Comparison of ENCODE assay signal across 8 mouse cellular contexts in genomic region chr5:139460384-139461067, GRCm38 (mm10). TPM values are rescaled to one million over a fixed set of nuclear protein-coding genes. Genes with fewer than 3 reads are reported as not detected.
DNase-seq lines count a peak whose midpoint lies in the region; ATAC-seq lines count a peak whose summit lies in the region.

3110082I17Rik (minus strand) TSS chr5:139460527.

- H3K27me3 ChIP-seq in heart, embryonic 13.5 days (replicated peaks) = peaks cover 14% of the 10 kb centered on the region
- no peaks in the 10 kb centered on the region for H3K27me3 ChIP-seq in liver, embryonic 12.5 days (replicated peaks)
- H3K27me3 ChIP-seq in stomach, embryonic 15.5 days (replicated peaks) = no peaks in the 10 kb centered on the region

- H3K4me1 ChIP-seq in brown adipose tissue, adult 24 weeks (ENCODE audit: control insufficient read depth, insufficient read depth, insufficient read length, low read length) = no peaks in the 10 kb centered on the region
- peaks cover 9% of the 10 kb centered on the region for H3K4me1 ChIP-seq in heart, embryonic 13.5 days
- H3K4me1 ChIP-seq in liver, embryonic 12.5 days = peaks cover 18% of the 10 kb centered on the region
- peaks cover 4% of the 10 kb centered on the region; the same call in 1 of the 2 replicates for H3K4me1 ChIP-seq in stomach, embryonic 15.5 days

- DNase-seq in CD4-positive, CD25-positive, alpha-beta regulatory T cell, adult 2 months (ENCODE audit: low read depth, low spot score) = peak; percentile 98
- peak; percentile 56 for DNase-seq in fat pad, adult 2 months (ENCODE audit: extremely low read depth, low read depth, low spot score)
- peak; percentile 100 for DNase-seq in kidney, postnatal 10 days
- peak; percentile 96 to 97 for DNase-seq in natural killer cell, adult 2 months (ENCODE audit: low spot score in 2 of 2)

- H3K27ac ChIP-seq in brown adipose tissue, adult 24 weeks (replicated peaks; ENCODE audit: low read depth, low read length) = no peak within 1 kb of the TSS
- no peak within 1 kb of the TSS for H3K27ac ChIP-seq in heart, embryonic 13.5 days (replicated peaks)
- no peak within 1 kb of the TSS for H3K27ac ChIP-seq in liver, embryonic 12.5 days
- no peak within 1 kb of the TSS for H3K27ac ChIP-seq in stomach, embryonic 15.5 days

- H3K9ac ChIP-seq in heart, embryonic 13.5 days = peak within 1 kb of the TSS; percentile 85
- H3K9ac ChIP-seq in liver, embryonic 12.5 days = peak within 1 kb of the TSS; percentile 63
- H3K9ac ChIP-seq in stomach, embryonic 15.5 days = peak within 1 kb of the TSS; percentile 46; the same call in 1 of the 2 replicates

- H3K36me3 ChIP-seq in heart, embryonic 13.5 days = peaks cover 1% of the 10 kb centered on the region; the same call in 1 of the 2 replicates
- 0 out of 2 replicates have a peak, but pooled peaks cover 4% of the 10 kb centered on the region for H3K36me3 ChIP-seq in liver, embryonic 12.5 days
- no peaks in the 10 kb centered on the region for H3K36me3 ChIP-seq in stomach, embryonic 15.5 days

- ATAC-seq in heart, embryonic 13.5 days (ENCODE audit: extremely low read depth, insufficient number of reproducible peaks, low FRiP score, low TSS enrichment) = peak; percentile 88
- peak; percentile 98 for ATAC-seq in liver, embryonic 12.5 days
- peak; percentile 96 for ATAC-seq in stomach, embryonic 15.5 days (ENCODE audit: insufficient read depth, low FRiP score, low read depth)

- H3K4me3 ChIP-seq in brown adipose tissue, adult 24 weeks (ENCODE audit: insufficient read depth, low read depth, low read length) = peak within 1 kb of the TSS; percentile 68
- H3K4me3 ChIP-seq in heart, embryonic 13.5 days = peak within 1 kb of the TSS; percentile 68
- peak within 1 kb of the TSS; percentile 64 for H3K4me3 ChIP-seq in liver, embryonic 12.5 days
- H3K4me3 ChIP-seq in stomach, embryonic 15.5 days (replicated peaks) = peak within 1 kb of the TSS; percentile 80

- H3K9me3 ChIP-seq in heart, embryonic 13.5 days = no peaks in the 10 kb centered on the region
- no peaks in the 10 kb centered on the region for H3K9me3 ChIP-seq in liver, embryonic 12.5 days (replicated peaks)
- no peaks in the 10 kb centered on the region for H3K9me3 ChIP-seq in stomach, embryonic 15.5 days

- WGBS in heart, embryonic 13.5 days = 4% methylated on average over 42 of the region's 42 CpGs
- 4% methylated on average over 42 of the region's 42 CpGs for WGBS in liver, embryonic 12.5 days (ENCODE audit: insufficient replicate concordance)
- 4% methylated on average over 42 of the region's 42 CpGs for WGBS in stomach, embryonic 15.5 days

- H3K4me2 ChIP-seq in heart, embryonic 13.5 days = peak within 1 kb of the TSS; percentile 88
- peak within 1 kb of the TSS; percentile 76 for H3K4me2 ChIP-seq in liver, embryonic 12.5 days
- H3K4me2 ChIP-seq in stomach, embryonic 15.5 days = peak within 1 kb of the TSS; percentile 73

RNA-seq across cellular contexts. Expression of gene 3110082I17Rik, which starts in this region (rescaled TPM):
- polyA plus RNA-seq in brown adipose tissue, adult 24 weeks (2012; ENCODE audit: insufficient read depth, insufficient read length, missing spikeins) = 3.5 and 6.0 TPM in 2 replicates
- polyA plus RNA-seq in heart, embryonic 13.5 days (2015; fragmentation: Nextera tagmentation; extraction: Ambion mirVana) = 21.4 and 22.4 TPM in 2 replicates
- polyA plus RNA-seq in liver, embryonic 12.5 days (2016; fragmentation: Nextera tagmentation; extraction: Ambion mirVana) = 30.6 and 33.5 TPM in 2 replicates
- 37.2 and 38.7 TPM in 2 replicates for polyA plus RNA-seq in stomach, embryonic 15.5 days (2015; fragmentation: Nextera tagmentation; extraction: Ambion mirVana)
